Mouse (Mus musculus): ENCODE data around the gene Ripor3.
A peak's percentile ranks its signal among the peaks of the same experiment; 100 is the strongest.
"Not testable (repeated sequence)": the region's sequence is repeated elsewhere in the genome, so short reads cannot be mapped to it uniquely, and the experiment has no call there.

Gene Ripor3

DNA sequence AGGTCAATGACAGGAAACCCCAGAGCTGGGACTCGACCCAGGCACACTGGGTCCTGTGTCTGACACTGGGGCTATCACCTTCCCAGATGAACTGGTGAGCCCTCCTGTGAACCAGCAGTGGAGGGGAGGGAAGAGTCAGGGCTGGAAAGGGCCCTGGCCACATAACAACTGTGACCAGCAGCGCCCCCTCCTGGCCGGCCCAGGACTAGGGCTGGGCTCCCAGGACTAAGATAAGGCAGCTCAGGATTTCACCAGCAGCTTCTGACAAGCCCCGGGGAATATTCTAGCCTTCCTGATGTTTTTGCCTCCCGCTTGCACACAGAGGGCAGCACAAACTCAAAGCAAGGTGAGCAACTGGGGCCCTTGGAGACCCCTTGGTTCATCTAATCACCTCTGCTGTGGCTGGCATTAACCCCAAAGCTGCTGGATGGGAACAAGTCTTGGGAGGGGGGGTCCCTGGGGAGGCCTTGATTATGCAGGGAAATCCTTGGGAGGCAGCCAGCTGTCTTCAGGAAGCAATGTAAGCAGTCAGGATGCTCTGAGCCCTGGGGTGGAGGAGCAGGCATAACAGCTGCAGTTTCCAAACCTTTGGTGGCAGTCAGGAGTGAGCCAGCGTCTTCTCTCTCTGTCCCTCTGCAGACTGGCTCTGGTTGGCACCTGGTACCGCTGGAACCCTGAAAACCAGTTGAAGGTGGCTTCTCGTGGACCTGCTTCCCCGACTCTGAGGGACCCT lies at the start of gene Ripor3:
TSS of gene Ripor3 (minus strand) at position 683 of the 733 bp plus-strand sequence.
- peak; percentile 36 to 37 for DNase-seq

DNA sequence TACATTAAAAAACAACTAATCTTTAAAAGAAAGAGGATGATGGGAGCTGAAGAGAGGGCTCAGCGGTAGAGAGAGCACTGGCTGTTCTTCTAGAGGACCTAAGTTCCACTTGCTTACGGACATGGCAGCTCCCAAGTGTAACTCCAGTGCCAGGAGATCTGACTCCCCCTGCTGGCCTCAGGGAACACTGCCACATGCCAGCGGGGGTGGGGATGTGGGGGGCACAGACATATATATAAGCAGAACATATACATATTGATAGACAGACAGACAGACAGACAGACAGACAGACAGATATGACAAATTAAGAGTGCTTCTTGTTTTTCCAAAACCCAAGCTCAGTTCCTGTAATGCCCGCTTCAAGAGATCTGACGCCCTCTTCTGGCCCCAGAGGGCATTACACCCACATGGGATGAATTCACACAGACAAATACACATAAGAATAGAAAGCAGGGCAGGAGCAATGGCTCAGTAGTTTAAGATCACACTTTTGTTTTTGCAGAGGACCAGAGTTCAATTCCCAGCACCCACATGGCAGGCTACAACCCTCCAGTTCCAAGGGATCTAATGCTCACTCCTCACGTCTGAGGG lies 48.9 kb upstream of the Ripor3 start:
- DNase-seq = no peak

DNA sequence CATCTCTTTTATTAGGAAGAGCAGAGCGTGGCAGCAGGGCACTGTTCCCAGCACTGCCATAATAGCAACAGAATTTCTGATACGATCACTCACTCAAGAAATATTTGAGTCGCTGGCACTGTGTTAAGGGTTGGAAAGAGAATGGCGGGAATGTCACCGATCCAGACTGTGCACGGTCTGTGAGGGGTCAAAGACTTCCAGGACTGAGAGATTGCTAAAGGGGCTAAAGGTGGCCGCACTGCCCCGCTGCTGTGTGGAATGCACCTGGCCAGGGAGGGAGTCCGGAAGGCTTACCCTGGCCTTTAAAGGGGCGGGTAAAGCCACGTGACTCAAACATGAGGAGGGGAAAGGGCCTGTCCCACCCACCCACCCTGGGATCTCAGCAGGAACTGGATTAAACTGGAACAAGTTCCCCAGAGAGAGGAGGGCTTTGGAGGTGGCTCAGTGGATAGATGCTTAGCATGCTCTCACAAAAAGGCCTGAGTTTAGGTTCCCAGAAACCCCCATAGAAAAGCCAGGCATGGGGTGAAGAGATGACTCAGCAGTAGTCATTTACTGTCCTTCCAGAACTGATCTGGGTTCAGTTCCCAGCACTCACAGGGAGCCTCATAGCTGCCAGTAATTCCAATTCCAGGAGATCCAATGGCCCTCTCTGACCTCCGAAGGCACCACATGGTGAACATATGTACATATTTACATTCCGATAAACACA lies 48.2 kb upstream of the Ripor3 start:
- DNase-seq = no peak

DNA sequence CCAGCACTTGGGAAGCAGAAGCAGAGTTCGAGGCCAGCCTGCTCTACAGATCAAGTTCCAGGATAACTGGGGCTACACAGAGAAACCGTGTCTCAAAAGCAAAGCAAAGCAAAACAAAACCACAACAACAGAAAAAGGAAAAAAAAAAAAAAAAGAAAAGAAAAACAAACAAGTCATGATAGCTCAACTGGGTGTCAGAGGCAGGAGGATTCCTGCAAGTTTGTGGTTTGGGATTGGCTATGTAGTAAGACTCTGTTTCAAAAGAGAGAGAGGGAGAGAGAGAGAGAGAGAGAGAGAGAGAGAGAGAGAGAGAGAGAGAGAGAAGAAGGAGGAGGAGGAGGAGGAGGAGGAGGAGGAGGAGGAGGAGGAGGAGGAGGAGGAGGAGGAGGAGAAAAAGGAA lies 47.5 kb upstream of the Ripor3 start:
- DNase-seq = not testable (repeated sequence)

DNA sequence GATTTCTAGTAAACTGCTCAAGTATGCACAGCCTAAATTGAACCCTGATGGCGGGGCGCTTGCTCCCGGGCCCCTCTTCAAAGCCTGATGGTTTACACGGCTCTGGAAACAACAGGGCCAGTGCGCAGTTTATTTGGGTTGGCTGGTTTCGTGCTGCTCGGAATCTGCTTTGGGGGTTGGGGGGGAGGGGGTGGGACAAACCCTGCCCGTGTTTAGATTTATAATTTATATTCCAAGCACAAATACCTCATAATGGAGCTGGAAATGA lies 46.2 kb upstream of the Ripor3 start:
- DNase-seq = no peak

DNA sequence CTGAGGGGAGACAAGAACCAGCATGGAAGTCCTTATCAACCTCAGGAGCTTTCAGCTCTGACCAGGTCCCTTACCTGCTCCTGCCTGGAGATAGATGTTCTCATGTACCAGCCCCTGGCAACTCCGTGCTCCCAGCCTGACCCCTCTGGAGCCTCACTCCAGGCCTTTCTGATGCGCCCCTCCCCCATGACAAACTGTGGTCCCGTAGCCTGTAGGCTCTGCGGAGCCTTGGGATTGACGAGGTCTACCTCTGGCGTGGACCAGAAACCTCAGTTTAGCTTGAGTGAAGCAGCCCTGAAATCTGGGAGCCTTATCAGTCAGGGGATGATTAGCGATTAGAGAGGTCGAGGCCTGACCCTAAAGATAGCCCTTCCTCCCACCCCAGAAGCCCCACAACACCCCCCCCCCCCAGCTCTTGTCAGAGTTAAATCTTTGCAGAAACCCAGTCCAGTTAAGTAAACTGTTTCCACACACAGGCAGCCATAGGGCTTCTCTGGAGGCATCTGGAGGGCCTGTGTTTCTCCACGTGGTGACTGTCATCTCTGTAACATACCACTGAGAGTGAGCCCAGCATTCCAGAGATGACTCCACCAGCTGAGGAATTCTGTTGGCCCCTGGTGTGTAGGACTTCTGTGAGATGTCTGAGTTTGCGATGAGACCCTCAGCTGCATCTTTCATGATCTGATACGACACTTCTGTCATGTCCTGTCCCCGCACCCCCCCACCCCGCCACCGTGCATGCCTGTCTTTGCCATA lies 45.7 kb upstream of the Ripor3 start:
- DNase-seq = no peak

DNA sequence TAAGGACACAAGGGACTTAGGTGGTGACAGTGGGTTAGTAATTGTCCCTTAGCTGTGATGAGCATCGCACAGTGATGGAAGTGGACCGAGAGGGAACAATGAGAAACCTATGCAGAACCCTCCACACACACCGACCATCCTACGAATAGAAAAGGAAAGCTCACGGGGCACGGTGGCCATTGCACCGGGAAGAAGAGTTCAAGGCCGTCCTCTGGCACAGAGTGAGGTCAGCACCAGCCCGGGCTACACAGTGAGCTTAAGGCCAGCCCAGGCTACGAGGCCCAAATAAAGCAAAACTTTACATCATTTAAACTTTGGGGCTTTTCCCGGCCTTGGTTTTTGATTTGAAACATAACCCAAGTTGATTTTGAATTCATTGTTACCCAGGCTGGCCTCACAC lies 43.7 kb upstream of the Ripor3 start:
- DNase-seq = no peak

DNA sequence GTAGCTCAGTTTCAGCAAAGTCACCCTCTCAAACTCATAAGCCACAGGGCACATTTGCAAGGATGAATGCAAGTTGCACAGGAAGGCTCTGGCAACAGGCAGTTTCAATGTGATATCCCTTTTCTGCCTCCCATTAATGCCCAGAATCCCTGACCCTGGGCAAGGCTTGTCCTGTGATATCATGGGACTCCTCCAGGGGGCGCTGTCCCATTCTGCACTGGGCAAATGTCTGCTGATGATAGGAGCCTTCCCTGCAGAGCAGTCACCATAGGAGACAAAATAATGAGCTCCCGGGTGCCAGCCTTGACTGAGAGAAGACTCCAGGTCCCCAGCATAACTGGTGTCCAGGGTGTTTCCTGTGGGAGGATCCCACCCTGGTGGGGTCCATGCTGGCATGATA lies 42.3 kb upstream of the Ripor3 start:
- DNase-seq = peak in 1 of 2 experiments; percentile 19

DNA sequence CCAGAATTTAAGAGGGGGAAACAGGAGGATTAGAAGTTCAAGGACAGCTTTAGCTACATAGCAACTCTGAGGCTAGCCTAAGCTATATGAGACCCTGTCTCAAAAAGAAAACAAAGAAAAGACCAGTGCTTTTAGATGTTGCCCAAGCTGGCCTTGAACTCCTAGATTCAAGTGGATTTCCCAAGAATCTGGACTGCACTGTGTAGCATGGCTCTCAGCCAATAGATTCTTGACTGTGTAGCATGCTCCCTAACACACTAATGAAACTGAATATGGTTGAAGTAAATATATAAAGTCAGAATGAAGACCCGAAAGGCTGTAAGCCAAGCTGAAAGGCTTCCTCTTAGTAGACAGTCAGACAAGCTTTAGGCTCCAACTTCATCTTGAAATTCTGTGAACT lies 41.7 kb upstream of the Ripor3 start:
- DNase-seq = no peak

DNA sequence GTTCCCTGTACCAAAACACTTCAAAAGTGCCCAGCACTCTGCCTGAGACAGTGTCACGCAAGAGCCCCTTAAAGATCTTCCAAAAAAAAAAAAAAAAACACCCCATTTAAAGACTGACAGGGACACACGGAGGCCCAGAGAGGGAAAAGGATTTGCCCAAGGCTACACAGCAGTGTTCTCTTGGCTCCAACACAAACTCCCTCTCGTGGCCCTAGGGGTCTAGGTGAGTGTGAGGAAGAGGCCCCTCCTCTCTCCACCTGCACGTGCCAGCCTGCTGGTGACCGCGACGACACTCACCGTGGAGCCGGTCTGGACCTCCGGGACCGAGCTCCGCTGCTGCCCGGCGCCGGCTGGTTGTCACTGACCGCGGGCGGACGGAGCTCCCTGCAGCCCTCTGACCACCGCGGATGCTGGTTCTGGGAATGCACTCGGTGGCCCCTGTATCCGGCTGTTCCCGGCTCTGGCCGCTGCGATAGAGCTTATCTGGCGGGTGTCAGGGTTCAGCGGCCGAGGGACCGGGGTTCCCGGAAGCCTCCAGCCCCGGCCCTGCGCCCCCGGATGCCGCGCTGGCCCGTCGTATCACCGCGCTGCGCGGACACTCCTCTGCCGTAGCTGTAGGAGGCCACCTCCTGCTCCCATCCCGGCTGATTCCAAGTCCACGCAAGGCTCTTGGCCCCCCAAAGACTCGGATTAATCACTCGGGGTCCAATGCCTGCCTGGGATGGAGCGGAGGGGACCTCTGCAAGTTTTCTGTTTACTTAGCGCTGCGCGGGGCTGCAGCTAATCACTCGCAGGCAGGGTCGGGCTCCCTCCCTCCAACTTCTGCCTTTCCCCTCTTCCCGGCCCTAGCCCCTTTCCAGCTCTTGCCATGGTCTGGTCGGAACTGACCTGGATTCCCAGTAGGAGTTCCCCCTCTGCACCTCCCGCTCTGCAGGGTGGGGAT lies 39.9 kb upstream of the Ripor3 start:
- no peak for DNase-seq

DNA sequence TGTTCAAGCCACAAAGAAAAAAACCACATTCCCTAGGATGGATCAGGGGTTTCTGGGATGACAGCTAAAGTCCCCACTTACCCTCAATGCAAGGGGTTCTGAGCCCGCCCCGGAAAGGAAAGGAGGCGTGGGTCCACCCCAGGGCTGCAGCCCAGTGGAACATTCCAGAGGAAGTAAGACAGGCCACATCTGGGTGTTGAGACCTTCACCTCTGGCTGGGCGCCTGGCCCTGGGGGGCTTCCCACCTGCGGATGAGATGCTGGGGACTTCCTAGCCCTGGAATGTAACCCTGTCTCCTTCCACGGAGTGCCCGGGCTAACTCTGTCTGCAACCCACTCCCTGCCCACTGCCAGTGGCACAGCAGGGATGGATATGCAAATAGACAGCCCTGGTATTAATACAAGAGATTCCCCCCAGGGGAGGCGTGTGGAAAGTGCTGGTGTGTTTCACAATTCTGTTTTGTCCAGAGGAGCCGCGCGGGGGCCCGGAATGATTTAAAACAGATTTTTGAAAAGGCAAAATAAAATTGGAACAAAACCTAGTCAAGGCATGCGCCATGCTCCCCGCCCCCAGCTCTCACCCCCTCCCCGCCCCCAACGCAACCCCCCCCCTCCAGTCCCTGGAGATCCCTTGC lies 38.7 kb upstream of the Ripor3 start:
- DNase-seq = no peak

DNA sequence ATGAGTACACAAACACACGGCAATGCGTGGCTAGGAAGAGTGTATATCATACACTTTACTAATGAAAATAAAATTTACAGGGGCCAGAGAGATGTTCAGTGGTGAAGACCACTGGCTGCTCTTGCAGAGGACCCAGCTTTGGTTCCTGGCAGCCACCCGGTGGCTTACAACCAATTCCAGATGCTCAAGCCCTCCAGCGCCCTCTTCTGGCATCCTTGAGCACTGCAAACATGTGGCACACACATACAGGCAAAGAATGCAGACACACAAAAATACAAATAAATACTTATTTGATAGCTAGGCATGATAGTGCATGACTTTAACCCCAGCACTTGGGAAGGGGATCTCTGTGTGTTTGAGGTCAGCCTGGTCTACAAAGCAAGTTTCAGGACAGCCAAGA lies 36.0 kb upstream of the Ripor3 start:
- no peak for DNase-seq

DNA sequence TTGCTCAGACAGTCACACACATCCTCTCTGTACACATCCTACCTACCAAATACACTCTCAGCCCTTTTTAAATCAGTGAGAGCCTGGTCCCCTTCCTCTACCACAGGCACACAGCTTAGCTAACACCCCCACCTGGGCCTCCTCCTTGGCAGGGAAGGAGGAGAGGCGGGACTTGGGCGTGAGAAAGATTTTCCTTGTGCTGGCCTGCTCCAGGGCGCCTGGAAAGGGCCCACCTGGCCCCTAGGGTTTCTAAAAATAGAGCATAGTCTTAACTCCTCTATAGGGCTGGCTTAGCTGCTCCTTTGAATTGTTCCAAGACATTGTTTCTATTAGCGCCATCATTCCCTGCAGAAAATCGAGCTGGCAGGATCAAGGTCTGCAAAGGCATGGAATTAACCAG lies 35.4 kb upstream of the Ripor3 start:
- no peak for DNase-seq

DNA sequence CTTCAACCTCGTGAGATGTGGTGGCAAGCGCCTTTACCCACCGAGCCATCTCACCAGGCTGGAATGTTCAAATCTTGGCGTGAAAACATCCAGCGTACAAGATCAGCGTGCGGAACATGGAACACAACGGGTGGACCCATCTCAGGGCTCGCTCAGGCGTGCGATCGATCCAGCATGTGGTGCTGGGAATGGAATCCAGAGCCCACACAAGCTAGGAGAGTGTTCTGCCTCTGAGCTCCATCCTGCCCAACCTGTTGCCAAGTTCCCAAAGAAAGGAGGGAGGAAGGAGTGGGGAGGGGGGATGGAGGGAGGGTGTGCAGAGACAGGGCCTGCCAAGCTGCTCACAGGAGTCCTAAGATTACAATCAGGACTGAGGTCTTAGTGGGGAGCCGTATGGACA lies 34.9 kb upstream of the Ripor3 start:
- DNase-seq = no peak

DNA sequence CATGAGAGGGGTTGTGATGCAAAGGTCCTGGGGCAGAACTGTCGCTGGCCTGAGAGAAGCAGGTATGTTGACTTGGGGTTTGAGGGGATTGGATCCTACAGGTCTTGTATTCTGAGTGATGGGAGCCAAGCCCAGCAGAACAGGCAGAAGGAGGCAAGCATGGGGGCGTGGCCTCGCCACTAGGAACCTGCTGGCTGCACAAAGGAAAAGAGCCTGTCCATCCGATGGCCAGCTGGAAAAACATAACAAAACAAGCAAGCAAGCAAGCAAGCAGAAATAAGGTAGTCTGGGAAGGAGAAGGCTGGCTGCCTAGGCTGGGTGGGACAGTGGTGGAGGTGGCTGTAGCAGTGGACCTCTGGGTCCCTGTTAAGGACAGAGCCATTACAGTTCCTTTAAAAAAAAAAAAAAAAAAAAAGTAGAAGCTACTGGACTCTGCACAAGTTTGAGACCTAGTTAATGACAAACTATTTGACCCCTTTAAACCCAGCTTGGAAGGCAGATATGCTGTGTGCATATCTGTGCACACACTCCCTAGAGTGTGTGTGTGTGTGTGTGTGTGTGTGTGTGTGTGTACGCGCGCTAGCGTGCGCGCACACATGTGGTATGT lies 34.4 kb upstream of the Ripor3 start:
- DNase-seq = no peak

DNA sequence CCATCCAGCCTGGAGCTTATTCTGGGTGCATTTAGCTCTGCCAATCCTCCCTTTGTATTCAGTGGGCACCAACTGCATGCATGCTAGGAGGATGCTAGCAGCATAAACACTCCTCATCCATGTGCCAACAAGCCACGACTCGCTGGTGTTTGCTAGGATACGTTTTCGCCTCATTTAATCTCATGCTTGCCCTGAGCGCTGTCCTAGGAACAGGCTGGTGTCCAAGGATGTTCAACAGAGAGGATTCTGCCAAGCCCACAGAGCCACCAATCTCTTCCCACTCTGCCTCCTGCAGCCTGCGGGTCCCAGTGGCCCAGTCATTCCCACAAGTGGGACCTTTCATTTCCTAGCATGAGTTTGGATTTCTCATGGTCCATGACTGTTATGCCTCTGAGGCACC lies 31.6 kb upstream of the Ripor3 start:
- DNase-seq = peak in 1 of 2 experiments; percentile 11

DNA sequence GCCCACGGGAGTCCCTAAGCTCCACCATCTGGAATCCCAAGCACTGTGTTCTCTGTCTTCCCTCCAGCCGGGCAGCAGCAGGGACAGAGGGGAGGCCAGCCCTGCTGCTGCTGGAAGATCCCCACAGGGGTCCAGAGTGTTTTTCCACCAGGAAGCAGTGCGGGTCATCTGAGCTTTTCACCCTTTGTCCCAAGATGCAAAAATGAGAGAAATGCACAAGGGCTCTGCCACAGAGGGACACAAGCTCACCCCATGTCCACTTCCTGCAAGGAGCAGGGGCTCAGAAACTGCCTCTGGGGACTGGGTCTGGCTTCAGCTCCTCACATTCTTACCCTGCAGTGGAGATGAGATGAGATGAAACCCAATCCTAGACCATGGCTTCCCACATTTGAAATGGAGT lies 30.3 kb upstream of the Ripor3 start:
- no peak for DNase-seq

DNA sequence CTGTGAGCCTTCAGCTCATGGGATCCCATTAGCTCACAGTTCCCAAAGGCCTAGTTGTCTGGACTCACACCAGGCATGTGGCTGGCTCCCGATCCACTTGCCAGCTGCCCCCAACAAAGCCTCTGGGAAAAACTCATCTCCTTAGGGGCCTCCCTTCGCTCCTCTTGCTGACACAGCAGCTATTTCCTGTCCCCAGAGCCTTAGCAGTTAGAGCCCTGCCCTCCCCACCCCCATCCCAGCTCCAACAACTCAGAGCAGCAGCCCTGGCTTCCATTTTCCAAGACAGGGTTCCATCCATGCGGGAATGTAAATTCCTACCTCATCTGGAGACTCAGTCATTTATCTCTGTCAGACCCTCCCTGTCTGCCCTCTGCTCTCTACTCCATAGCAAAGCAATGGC lies 26.6 kb upstream of the Ripor3 start:
- DNase-seq = no peak

DNA sequence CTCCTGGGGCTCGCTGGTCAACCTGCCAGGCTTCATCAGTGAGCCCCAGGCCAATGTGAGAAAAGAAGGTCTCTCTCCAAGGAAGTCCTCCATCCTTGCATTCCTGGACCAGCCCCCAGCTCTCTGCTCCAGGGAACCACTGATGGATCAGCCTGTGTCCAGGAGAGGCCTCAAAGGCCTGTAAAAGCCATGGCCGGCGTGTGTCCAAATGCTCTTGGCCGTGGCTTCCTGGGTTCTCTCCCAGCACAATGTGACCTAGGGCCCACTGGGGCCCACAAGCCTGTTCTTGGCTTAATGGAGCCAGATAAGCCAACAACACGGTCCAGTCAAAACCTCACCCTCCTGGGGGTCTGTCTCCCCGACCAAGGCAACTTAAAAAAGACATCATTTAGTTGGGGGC lies 25.5 kb upstream of the Ripor3 start:
- DNase-seq = no peak

DNA sequence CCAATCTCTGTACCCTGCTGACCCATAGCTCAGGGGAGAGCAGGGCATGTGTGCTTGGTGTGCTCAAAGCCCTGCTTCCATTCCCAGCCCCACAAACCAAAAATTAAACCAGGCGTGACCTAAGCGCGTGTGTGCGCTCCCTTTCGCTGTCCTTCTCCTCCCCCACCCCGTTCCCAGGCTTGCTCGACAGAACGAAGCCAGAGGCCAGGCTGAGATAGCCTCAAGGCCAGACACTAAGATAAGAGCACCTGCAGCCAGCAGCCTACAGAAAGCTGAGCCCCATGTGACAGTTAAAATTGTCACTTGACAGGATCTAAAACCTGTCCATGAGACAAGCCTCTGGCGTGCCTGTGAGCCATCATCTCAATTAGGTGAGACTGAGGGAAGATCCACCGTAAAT lies 23.5 kb upstream of the Ripor3 start:
- DNase-seq = no peak

DNA sequence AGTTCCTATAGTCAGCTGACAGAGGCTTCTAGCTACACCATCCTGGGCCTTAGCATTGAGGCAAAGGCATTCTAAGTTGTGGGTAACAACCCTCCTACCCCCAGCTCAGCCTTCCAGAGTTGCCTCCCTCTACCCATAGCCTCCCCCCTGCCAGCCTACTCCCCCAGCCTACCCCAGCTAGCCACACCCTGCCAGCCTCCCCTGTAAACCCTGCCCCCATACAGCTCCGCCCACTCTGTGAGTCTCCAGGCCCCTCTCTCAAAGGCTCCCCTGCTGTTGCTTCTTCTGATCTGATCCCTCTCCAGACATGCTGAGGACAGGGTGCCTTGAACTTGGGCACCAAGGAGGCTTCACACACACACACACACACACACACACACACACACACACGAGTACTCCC lies 21.4 kb upstream of the Ripor3 start:
- no peak for DNase-seq

DNA sequence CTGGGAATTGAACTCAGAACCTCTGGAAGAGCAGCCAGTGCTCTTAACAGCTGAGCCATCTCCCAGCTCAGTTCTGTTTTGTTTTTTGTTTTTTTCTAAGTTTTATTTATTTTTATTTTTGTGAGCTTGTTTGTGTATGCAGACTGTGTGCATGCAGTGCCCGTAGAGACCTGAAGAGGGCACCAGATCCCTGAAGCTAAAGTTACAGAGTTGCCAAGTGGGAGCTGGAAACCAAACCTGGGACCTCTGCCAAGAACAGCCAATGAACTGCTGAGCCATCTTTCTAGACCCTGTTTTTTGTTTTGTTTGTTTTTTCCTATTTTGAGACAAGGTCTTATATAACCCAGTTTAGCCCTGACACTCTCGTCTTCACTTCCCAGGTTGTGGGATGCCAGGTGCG lies 18.0 kb upstream of the Ripor3 start:
- no peak for DNase-seq

Measured in cerebellum, adult 18-20 months (tissue).